Mouse (Mus musculus) heart, postnatal 36 days (tissue): ENCODE results near the gene Trit1. TPM values are rescaled to one million over a fixed set of nuclear protein-coding genes. Genes with fewer than 3 reads are reported as not detected.
A peak's percentile ranks its signal among the peaks of the same experiment; 100 is the strongest.

Source experiments
- DNase-seq, 2 experiments: peaks; one replicate each; pipeline ENCODE4 v3.0.0; 2021 to 2022
- intact Hi-C: fragments of 180-260 bp; cut with DNase I; formaldehyde crosslinking; loops from one replicate; pipeline ENCODE4 v1.15.1; 2025
- total RNA-seq, 2 experiments: library from RNA; stranded (reverse); gene quantifications; 2 replicates each; pipeline ENCODE4 v1.2.3; 2021

Trit1 gene
- total RNA-seq, 2 experiments from 2014 or later, result 6.0 to 7.3 TPM

- intact Hi-C loops, result no loop called here
- DNase-seq, result no peak
Observed at GRCm38 (mm10) chr4:123041131-123041530, 24.7 kb downstream of the Trit1 start.

- intact Hi-C loops, result no loop called here
- DNase-seq, result no peak
Observed at GRCm38 (mm10) chr4:123043858-123044257, 27.5 kb downstream of the Trit1 start.

DNA sequence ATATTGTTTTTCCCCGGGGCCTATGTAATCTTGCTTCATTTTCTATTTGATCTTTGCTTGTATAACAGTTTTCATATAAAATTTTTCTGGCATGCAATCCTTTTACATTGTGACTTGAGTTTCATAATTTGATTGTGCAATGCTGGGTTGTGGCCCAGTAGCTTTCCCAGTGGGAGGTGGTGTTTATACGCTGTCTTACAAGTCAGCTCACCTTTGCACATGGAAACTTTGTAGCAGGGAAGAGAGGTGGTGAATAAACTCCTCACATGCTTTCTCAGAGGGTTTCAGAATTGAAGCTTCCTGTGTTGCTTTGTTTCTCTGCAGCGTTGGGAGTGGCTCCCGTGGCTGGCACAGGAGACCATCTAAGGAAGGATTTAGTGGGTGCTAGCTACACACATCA is 28.4 kb downstream of the Trit1 start:
- no peak for DNase-seq
- intact Hi-C loops, result no loop called here

- DNase-seq, result no peak
- intact Hi-C loops, result no loop called here
Observed at GRCm38 (mm10) chr4:123046300-123046699, 29.9 kb downstream of the Trit1 start.

GRCm38 (mm10) chr4:123050681-123051211 is 34.3 kb downstream of the Trit1 start:
- intact Hi-C loops, result no loop called here

DNA sequence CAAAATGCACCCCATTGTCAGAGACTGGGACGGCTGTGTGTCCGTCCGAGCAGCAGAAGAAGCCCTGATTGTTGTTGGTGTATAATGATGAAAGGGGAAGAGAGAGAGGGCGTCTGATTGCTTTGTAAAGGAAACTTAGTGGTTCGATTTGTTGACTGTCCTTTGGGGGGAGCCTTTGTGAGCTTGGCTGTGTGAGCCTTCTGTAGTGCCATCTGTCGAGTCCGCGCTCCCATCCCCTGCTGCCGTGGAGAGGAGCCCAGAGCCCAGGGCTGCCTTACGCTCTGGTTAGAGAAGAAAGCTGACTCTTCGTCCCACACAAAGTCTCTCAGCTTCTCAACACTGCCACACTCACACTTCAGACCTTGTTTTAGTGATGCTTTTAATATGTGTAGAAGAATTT is 36.8 kb downstream of the Trit1 start:
- no peak for DNase-seq
- intact Hi-C loops, result no loop called here

More at GRCm38 (mm10) chr4:123050681-123051211, 34.3 kb downstream of the Trit1 start:
- peak; percentile 84 for DNase-seq

- intact Hi-C loops, result no loop called here
- no peak for DNase-seq
Observed at GRCm38 (mm10) chr4:123054172-123054790, 37.9 kb downstream of the Trit1 start.

GRCm38 (mm10) chr4:123056560-123057109 is 40.2 kb downstream of the Trit1 start:
- DNase-seq, result no peak
- intact Hi-C loops, result no loop called here

GRCm38 (mm10) chr4:123057957-123058356 is 41.6 kb downstream of the Trit1 start:
- DNase-seq, result no peak
- intact Hi-C loops, result no loop called here

GRCm38 (mm10) chr4:123061744-123062143 is 45.3 kb downstream of the Trit1 start:
- intact Hi-C loops, result no loop called here
- no peak for DNase-seq

GRCm38 (mm10) chr4:123068646-123069045 is 52.2 kb downstream of the Trit1 start:
- DNase-seq, result no peak
- intact Hi-C loops, result no loop called here

GRCm38 (mm10) chr4:123071266-123071966 is 55.0 kb downstream of the Trit1 start:
- intact Hi-C loops, result no loop called here
- DNase-seq, result peak in 1 of 2 experiments; percentile 23

DNA sequence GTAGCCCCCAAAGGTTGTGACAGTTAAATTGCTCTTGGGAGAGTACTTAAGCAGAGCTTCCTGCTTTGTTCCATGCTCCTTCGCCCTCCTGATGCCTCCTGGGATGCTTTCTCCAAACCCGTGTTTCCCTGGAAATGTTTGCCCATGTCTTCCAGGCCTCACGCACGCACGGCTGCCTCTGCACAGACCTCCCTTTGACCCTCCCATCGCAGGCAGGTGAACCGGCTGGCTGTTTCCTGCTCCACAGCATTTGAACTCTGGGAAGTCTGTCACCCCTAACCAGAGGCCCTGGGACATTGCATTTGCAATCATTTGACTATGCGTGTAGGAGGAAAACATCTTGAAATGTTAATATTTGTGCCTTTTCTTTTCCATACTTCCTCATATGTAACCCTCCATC is 60.5 kb downstream of the Trit1 start:
- intact Hi-C loops, result no loop called here
- DNase-seq, result no peak

GRCm38 (mm10) chr4:123078231-123078630 is 61.8 kb downstream of the Trit1 start:
- intact Hi-C loops, result no loop called here
- no peak for DNase-seq

DNA sequence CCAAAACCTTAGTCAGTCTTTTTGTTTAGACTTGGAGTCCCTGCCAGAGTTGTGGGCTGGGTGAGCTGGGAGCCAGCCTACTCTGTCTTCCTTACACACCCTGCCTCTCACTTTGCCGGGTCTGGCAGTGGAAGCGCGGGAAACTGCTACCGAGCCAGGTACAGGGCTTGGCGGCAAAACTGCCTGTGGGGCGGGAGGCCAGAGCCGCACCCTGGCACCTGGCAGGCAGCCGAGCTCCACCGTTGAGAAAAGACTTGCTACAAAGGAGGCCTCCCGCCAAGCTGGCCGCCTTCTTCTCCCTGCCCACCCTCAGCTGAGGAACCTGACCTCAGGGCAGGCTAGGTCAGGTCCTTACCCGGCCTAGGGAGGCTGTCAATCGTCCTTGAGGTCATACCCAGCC is 64.4 kb downstream of the Trit1 start:
- intact Hi-C loops, result loop anchor here (5.0 kb wide), 3 partner anchors 168 to 273 kb away; no protein-coding TSS in a partner anchor

DNA sequence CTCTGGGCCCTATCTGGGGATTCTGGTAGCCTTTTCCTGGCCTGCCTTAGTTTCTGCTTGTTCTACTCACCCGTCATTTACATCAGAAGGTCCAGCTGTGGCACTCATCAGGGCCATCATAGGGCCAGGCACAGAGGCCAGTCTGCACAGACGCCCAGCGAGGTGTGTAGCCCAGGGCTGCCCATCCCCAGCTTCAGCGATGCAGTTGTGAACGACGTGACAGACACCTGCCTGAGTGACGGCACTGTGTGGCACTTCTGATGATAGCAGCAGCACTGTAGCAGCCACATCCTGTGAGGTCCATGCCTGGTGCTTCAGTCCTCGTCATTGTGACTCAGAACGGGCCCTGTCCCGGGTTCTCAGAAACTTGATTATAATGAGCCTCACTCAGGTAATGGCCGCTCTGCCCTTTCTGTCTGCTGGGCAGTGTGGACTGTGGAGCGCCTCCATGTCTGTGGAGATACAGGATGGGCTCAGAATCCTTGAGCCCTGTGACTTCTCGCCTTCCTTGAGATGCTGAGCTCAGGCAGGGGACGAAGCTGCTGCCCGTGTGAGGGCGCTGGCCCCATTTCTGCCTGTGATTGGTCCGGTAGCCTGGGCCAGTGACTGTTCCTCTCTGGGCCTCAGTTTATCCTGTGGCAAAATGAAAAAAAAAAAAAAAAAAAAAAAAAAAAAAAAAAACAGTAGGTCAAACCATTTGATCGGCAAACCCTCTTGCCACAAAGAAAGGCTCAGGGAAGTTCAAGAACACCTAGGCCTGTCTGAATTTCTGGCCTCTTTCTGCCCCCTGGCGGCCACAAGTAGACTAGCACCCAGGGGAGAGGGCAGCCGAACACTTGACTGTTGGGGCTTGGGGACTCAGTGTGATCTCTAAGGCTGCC is 66.1 kb downstream of the Trit1 start:
- peak; percentile 57 to 67 for DNase-seq
- intact Hi-C loops, result loop anchor here (1.0 to 5.0 kb wide), 5 partner anchors 87 to 275 kb away; partner anchors contain the start of gene Mycl

More for the DNA sequence above, 64.4 kb downstream of the Trit1 start:
- DNase-seq, result no peak

DNA sequence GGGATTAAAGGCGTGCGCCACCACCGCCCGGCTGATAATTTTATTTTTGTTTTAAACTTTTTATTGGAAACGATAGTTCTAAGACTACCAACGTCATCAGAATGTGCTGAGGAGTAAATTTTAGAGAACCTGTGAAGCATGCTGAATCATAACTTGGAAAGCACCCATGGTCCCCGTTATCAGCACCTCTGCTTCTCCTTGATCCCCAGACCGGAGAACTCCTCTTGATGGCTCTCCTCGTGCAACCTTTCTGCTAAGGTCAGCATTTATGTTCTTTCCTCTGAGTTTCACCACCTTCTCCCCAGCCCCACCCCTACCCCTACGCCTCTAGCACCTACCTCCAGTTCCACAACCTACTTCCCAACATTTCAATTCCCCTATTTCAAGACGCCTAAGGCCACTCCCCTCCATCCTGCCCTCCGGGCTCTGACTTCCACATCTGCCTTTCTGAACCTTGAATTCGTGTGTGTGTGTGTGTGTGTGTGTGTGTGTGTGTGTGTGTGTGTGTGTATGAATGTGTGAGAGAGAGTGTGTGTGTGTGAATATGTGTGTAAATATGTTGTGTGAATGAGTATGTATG is 67.0 kb downstream of the Trit1 start:
- intact Hi-C loops, result loop anchor here (1.0 to 5.0 kb wide), 5 partner anchors 88 to 276 kb away; partner anchors contain the start of gene Mycl
- no peak for DNase-seq

- intact Hi-C loops, result no loop called here
- DNase-seq, result no peak
Observed at GRCm38 (mm10) chr4:123085290-123085689, 68.9 kb downstream of the Trit1 start.

DNA sequence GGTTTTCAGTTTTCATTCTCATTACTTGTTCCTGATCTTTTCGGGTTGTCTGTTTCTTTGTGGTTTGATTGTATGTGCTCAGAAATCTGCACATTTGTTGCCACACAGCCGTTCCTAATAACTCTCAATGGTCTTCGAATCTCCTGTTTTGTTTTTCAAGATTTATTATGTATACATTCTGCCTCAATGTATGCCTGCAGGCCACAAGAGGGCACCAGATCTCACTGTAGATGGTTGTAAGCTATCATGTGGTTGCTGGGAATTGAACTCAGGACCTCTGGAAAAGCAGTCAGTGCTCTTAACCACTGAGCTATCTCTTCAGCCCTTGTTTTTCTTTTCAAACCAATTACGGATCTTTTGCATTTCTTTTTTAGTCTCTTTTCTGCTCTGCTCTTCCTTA is 70.0 kb downstream of the Trit1 start:
- DNase-seq, result no peak
- intact Hi-C loops, result no loop called here

DNA sequence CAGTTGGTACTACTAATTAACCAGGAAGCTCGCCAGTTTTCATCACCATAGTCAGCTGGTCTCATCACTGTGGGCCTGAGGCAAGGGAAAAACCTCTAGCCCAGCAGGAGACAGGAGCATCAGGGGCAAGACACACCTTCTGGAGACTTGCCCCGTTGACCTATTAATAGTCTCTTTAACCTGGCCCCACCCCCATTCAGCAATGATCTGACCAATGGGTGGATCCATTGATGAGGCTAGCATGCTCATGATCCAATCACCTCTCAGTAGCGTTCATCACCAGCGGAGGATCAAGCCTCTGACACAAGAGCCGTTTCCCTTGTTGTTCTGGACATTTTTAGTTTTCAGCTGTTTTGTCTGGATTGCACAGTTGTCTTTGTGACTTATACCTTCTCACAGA is 76.2 kb downstream of the Trit1 start:
- intact Hi-C loops, result no loop called here

More for the DNA sequence above, 76.2 kb downstream of the Trit1 start:
- no peak for DNase-seq
